Mouse (Mus musculus) bone marrow macrophage, adult 2 months (primary cell): Measurements from ENCODE around the gene Mllt1. TPM values are rescaled to one million over a fixed set of nuclear protein-coding genes. Genes with fewer than 3 reads are reported as not detected.
A peak's percentile ranks its signal among the peaks of the same experiment; 100 is the strongest.

Source experiments
- H3K27ac ChIP-seq: 2 replicates; pipeline ENCODE4 v1.5.1; 2012; ENCODE audit warnings: low read depth, low read length; ENCODE audit not compliant: insufficient read depth
- H3K4me1 ChIP-seq: 2 replicates; pipeline ENCODE4 v1.6.1; 2012; ENCODE audit warnings: low read length; ENCODE audit not compliant: control insufficient read depth, insufficient read depth
- H3K4me3 ChIP-seq: 2 replicates; pipeline ENCODE4 v1.5.1; 2012; ENCODE audit warnings: mild to moderate bottlenecking, low read length, moderate library complexity; ENCODE audit not compliant: insufficient read depth
- CTCF ChIP-seq: IDR thresholded peaks from 2 replicates; pipeline ENCODE4 v1.5.1; 2012; ENCODE audit warnings: low read depth, mild to moderate bottlenecking, low read length, moderate library complexity
- POLR2A ChIP-seq: IDR thresholded peaks from 2 replicates; pipeline ENCODE4 v1.6.1; 2012; ENCODE audit warnings: mild to moderate bottlenecking, low read depth, low read length, borderline replicate concordance
- polyA plus RNA-seq: library from polyadenylated mRNA; stranded (reverse); fragments of >200 nt; gene quantifications from 2 replicates; pipeline ENCODE4 v1.2.4, GENCODE M21; 2012; ENCODE audit not compliant: missing spikeins, insufficient read depth, insufficient read length

Gene Mllt1
- polyA plus RNA-seq, 1 experiment = 15.5 TPM

GRCm38 (mm10) chr17:56969321-56969720 lies 34.1 kb upstream of the Mllt1 start:
- H3K27ac ChIP-seq = no peak overlapping the region
- H3K4me3 ChIP-seq = no peak overlapping the region
- TF ChIP-seq POLR2A (no peak), CTCF (no peak)
- H3K4me1 ChIP-seq = peaks cover 10% of the 10 kb centered on the region

GRCm38 (mm10) chr17:56963646-56964045 lies 28.4 kb upstream of the Mllt1 start:
- peaks cover 11% of the 10 kb centered on the region for H3K4me1 ChIP-seq
- H3K4me3 ChIP-seq = no peak overlapping the region
- TF ChIP-seq POLR2A (no peak), CTCF (no peak)
- H3K27ac ChIP-seq = no peak overlapping the region

GRCm38 (mm10) chr17:56962642-56963405 lies 27.6 kb upstream of the Mllt1 start:
- Histone ChIP-seq H3K4me3 (no peak overlapping the region), H3K4me1 (peaks cover 14% of the 10 kb centered on the region), H3K27ac (no peak overlapping the region)
- no peak for TF ChIP-seq POLR2A

GRCm38 (mm10) chr17:56961880-56962279 lies 26.7 kb upstream of the Mllt1 start:
- TF ChIP-seq CTCF = no peak
- no peak for TF ChIP-seq POLR2A
- Histone ChIP-seq H3K27ac (no peak overlapping the region), H3K4me3 (no peak overlapping the region), H3K4me1 (peaks cover 17% of the 10 kb centered on the region)

GRCm38 (mm10) chr17:56958667-56959066 lies 23.5 kb upstream of the Mllt1 start:
- H3K4me3 ChIP-seq = no peak overlapping the region
- H3K4me1 ChIP-seq = peaks cover 6% of the 10 kb centered on the region
- no peak for TF ChIP-seq POLR2A
- TF ChIP-seq CTCF = no peak
- no peak overlapping the region for H3K27ac ChIP-seq

- TF ChIP-seq CTCF (no peak), POLR2A (no peak)
- H3K27ac ChIP-seq = peak overlapping the region; percentile 46
- peak overlapping the region; percentile 21 for H3K4me3 ChIP-seq
- H3K4me1 ChIP-seq = peaks cover 6% of the 10 kb centered on the region
Observed at GRCm38 (mm10) chr17:56957763-56958429, 22.7 kb upstream of the Mllt1 start.

- no peak overlapping the region for H3K27ac ChIP-seq
- no peak overlapping the region for H3K4me3 ChIP-seq
- peaks cover 6% of the 10 kb centered on the region for H3K4me1 ChIP-seq
- no peak for TF ChIP-seq CTCF
- no peak for TF ChIP-seq POLR2A
Observed at GRCm38 (mm10) chr17:56954871-56955270, 19.7 kb upstream of the Mllt1 start.

- Histone ChIP-seq H3K4me3 (no peak overlapping the region), H3K4me1 (peaks cover 3% of the 10 kb centered on the region; the same call in 1 of the 2 replicates), H3K27ac (no peak overlapping the region)
- TF ChIP-seq POLR2A = no peak
- TF ChIP-seq CTCF = no peak
Observed at GRCm38 (mm10) chr17:56952639-56953038, 17.4 kb upstream of the Mllt1 start.

GRCm38 (mm10) chr17:56950915-56951314 lies 15.7 kb upstream of the Mllt1 start:
- TF ChIP-seq POLR2A (no peak), CTCF (peak; percentile 99)
- no peak overlapping the region for H3K27ac ChIP-seq
- H3K4me1 ChIP-seq = no peaks in the 10 kb centered on the region
- H3K4me3 ChIP-seq = no peak overlapping the region

- Histone ChIP-seq H3K4me3 (no peak overlapping the region), H3K4me1 (peaks cover 26% of the 10 kb centered on the region)
- TF ChIP-seq POLR2A (no peak), CTCF (no peak)
Observed at GRCm38 (mm10) chr17:56938751-56939150, 3.5 kb upstream of the Mllt1 start.

More at GRCm38 (mm10) chr17:56938751-56939150, 3.5 kb upstream of the Mllt1 start:
- H3K27ac ChIP-seq = no peak overlapping the region
